Mouse (Mus musculus) heart, adult 2 months (tissue): ENCODE data around the gene 1700037C18Rik. TPM values are rescaled to one million over a fixed set of nuclear protein-coding genes. Genes with fewer than 3 reads are reported as not detected.
A peak's percentile ranks its signal among the peaks of the same experiment; 100 is the strongest.

ENCODE experiments used
- DNase-seq, 2 experiments: peaks; one replicate each; pipeline ENCODE4 v3.0.0; 2021
- H3K27ac ChIP-seq: fragments of 200-600 bp; 2 replicates; pipeline ENCODE4 v1.8.1; 2022
- H3K27me3 ChIP-seq: fragments of 200-500 bp; 2 replicates; pipeline ENCODE4 v1.6.1; 2012; ENCODE audit warnings: mild to moderate bottlenecking, low read length, inconsistent platforms, mixed read lengths; ENCODE audit not compliant: control insufficient read depth, insufficient read depth
- H3K36me3 ChIP-seq: fragments of 200-500 bp; 2 replicates; pipeline ENCODE4 v1.6.1; 2012; ENCODE audit warnings: low read length, inconsistent platforms; ENCODE audit not compliant: control insufficient read depth, insufficient read depth
- H3K4me1 ChIP-seq: fragments of 200-500 bp; 2 replicates; pipeline ENCODE4 v1.6.1; 2011; ENCODE audit warnings: low read length; ENCODE audit not compliant: control insufficient read depth, insufficient read depth
- H3K4me3 ChIP-seq: fragments of 200-600 bp; 2 replicates; pipeline ENCODE4 v1.8.1; 2022
- H3K79me2 ChIP-seq: fragments of 200-500 bp; replicated peaks from 2 replicates; pipeline ENCODE4 v1.6.1; 2012; ENCODE audit warnings: mild to moderate bottlenecking, inconsistent platforms, low read length, moderate library complexity, mixed read lengths; ENCODE audit not compliant: control insufficient read depth, insufficient read depth
- H3K9ac ChIP-seq: fragments of 200-500 bp; 2 replicates; pipeline ENCODE4 v1.6.1; 2012; ENCODE audit warnings: low read depth, mild to moderate bottlenecking, control low read depth, inconsistent platforms, low read length, mixed read lengths
- CTCF ChIP-seq: fragments of 200-600 bp; IDR thresholded peaks from 2 replicates; pipeline ENCODE4 v1.8.1; 2022; ENCODE audit warnings: antibody characterized with exemption, mild to moderate bottlenecking, moderate library complexity
- EP300 ChIP-seq: fragments of 200-500 bp; IDR thresholded peaks from 2 replicates; pipeline ENCODE4 v1.6.1; 2011; ENCODE audit warnings: low read depth, low read length, control low read depth; ENCODE audit not compliant: insufficient read depth
- POLR2A ChIP-seq: fragments of 200-500 bp; IDR thresholded peaks from 2 replicates; pipeline ENCODE4 v1.6.1; 2011; ENCODE audit warnings: mild to moderate bottlenecking, low read depth, low read length, control low read depth; ENCODE audit not compliant: insufficient read depth
- WGBS: fragments of 180-500 bp; shearing (Covaris S2); methylation state at CpG from one replicate; pipeline ENCODE4 v1.1.7; 2018; 5-methylcytosine and 5-hydroxymethylcytosine counted together
- intact Hi-C: fragments of 180-260 bp; cut with DNase I; formaldehyde crosslinking; loops from one replicate; pipeline ENCODE4 v1.15.1; 2025
- polyA plus RNA-seq: library from polyadenylated mRNA; depleted of rRNA; stranded (reverse); fragments of >200 nt; gene quantifications from 2 replicates; pipeline ENCODE4 v1.2.3, GENCODE M21; 2012
- total RNA-seq, 2 experiments: library from RNA; stranded (reverse); gene quantifications; 2 replicates each; pipeline ENCODE4 v1.2.3; 2021

Gene 1700037C18Rik
- total and polyA plus RNA-seq, 3 experiments, result 2.9 TPM

- peaks cover 4% of the 10 kb centered on the region; the same call in 1 of the 2 replicates for H3K79me2 ChIP-seq
- peak overlapping the region; percentile 98 for H3K9ac ChIP-seq
- peaks cover 15% of the 10 kb centered on the region for H3K36me3 ChIP-seq
- peak overlapping the region; percentile 99 for H3K4me3 ChIP-seq
- TF ChIP-seq CTCF (no peak), EP300 (no peak)
- intact Hi-C loops, result loop anchor here (2.0 to 10.0 kb wide), 2 partner anchors 38 to 140 kb away; partner anchors contain the start of genes Zfp174 and Zfp263
- H3K27me3 ChIP-seq, result no peaks in the 10 kb centered on the region
- WGBS, result 2% methylated on average over 10 of the region's 10 CpGs
- no peak for DNase-seq
- peak overlapping the region; percentile 97 for H3K27ac ChIP-seq
- H3K4me1 ChIP-seq, result peaks cover 17% of the 10 kb centered on the region
These were observed 23.3 kb downstream of the 1700037C18Rik start for GRCm38 (mm10) chr16:3885065-3885670.

GRCm38 (mm10) chr16:3884201-3885064, 24.1 kb downstream of the 1700037C18Rik start, which contains the start of the genes Zfp597 and Gm20695:
TSS of gene Zfp597 (minus strand) at chr16:3884561.
TSS of gene Gm20695 (plus strand) at chr16:3884648.
- H3K79me2 ChIP-seq, result peaks cover 6% of the 10 kb centered on the region; the same call in 1 of the 2 replicates
- peak; percentile 97 to 98 for DNase-seq
- H3K4me3 ChIP-seq, result peak within 1 kb of the TSS; percentile 99
- H3K36me3 ChIP-seq, result peaks cover 15% of the 10 kb centered on the region
- H3K4me1 ChIP-seq, result peaks cover 17% of the 10 kb centered on the region
- no peaks in the 10 kb centered on the region for H3K27me3 ChIP-seq
- intact Hi-C loops, result loop anchor here (1.0 to 10.0 kb wide), 4 partner anchors 12 to 140 kb away; partner anchors contain the start of genes 1700037C18Rik, Cluap1, Naa60 and Zfp174
- peak within 1 kb of the TSS; percentile 97 for H3K27ac ChIP-seq
- WGBS, result under 1% methylated on average over 88 of the region's 88 CpGs
- TF ChIP-seq POLR2A (peak; percentile 67), EP300 (0 out of 2 replicates have a peak, but pooled peaks have one; percentile 69), CTCF (peak; percentile 61)
- peak within 1 kb of the TSS; percentile 98 for H3K9ac ChIP-seq

GRCm38 (mm10) chr16:3876346-3876745, 32.1 kb downstream of the 1700037C18Rik start:
- Histone ChIP-seq H3K36me3 (peaks cover 5% of the 10 kb centered on the region; the same call in 1 of the 2 replicates), H3K4me3 (no peak overlapping the region), H3K27me3 (no peaks in the 10 kb centered on the region), H3K27ac (no peak overlapping the region), H3K9ac (no peak overlapping the region), H3K79me2 (peaks cover 7% of the 10 kb centered on the region; the same call in 1 of the 2 replicates), H3K4me1 (peaks cover 7% of the 10 kb centered on the region)
- DNase-seq, result no peak
- intact Hi-C loops, result loop anchor here (10.0 kb wide), 1 partner anchor 1008 kb away; the partner anchor contains the start of genes Mgrn1 and Ubald1
- 94% methylated on average over 4 of the region's 4 CpGs for WGBS
- TF ChIP-seq EP300, result no peak
- TF ChIP-seq CTCF, result no peak
- no peak for TF ChIP-seq POLR2A

GRCm38 (mm10) chr16:3872216-3873047, 36.1 kb downstream of the 1700037C18Rik start, which contains the start of gene Naa60:
TSS of gene Naa60 (plus strand) at chr16:3872375.
- peak; percentile 61; the same call in 1 of the 2 replicates for TF ChIP-seq EP300
- TF ChIP-seq CTCF, result no peak
- peak; percentile 54; the same call in 1 of the 2 replicates for TF ChIP-seq POLR2A
- Histone ChIP-seq H3K9ac (peak within 1 kb of the TSS; percentile 64), H3K4me3 (peak within 1 kb of the TSS; percentile 65), H3K79me2 (peaks cover 7% of the 10 kb centered on the region; the same call in 1 of the 2 replicates), H3K27ac (peak within 1 kb of the TSS; percentile 61), H3K4me1 (peaks cover 5% of the 10 kb centered on the region), H3K36me3 (peaks cover 2% of the 10 kb centered on the region; the same call in 1 of the 2 replicates), H3K27me3 (no peaks in the 10 kb centered on the region)
- DNase-seq, result peak; percentile 89 to 92
- intact Hi-C loops, result loop anchor here (1.0 to 10.0 kb wide), 3 partner anchors 12 to 1012 kb away; partner anchors contain the start of genes 1700037C18Rik, Cluap1, Gm20695 and Mgrn1
- WGBS, result 5% methylated on average over 47 of the region's 47 CpGs

- no peak for DNase-seq
- WGBS, result 7% methylated on average over 16 of the region's 16 CpGs
- Histone ChIP-seq H3K4me3 (peak overlapping the region; percentile 65), H3K27me3 (no peaks in the 10 kb centered on the region), H3K4me1 (peaks cover 5% of the 10 kb centered on the region), H3K36me3 (peaks cover 2% of the 10 kb centered on the region; the same call in 1 of the 2 replicates), H3K79me2 (peaks cover 7% of the 10 kb centered on the region; the same call in 1 of the 2 replicates), H3K9ac (peak overlapping the region; percentile 64), H3K27ac (peak overlapping the region; percentile 61)
- intact Hi-C loops, result loop anchor here (1.0 to 10.0 kb wide), 2 partner anchors 12 to 1013 kb away; partner anchors contain the start of genes Gm20695, Mgrn1, Ubald1 and Zfp597
- no peak for TF ChIP-seq EP300
- no peak for TF ChIP-seq CTCF
- no peak for TF ChIP-seq POLR2A
These were observed 36.7 kb downstream of the 1700037C18Rik start for GRCm38 (mm10) chr16:3871815-3872214.
